Mouse (Mus musculus) hindbrain, embryonic 16.5 days (tissue): ENCODE results near the gene Aldh3a2. TPM values are rescaled to one million over a fixed set of nuclear protein-coding genes. Genes with fewer than 3 reads are reported as not detected.

ENCODE experiments used
- ATAC-seq: fragments of 200-750 bp; cut with Nextera tagmentation; 2 replicates; pipeline ENCODE4 v1.8.0; 2017; ENCODE audit warnings: moderate TSS enrichment, moderate library complexity
- H3K27ac ChIP-seq: fragments of 300-500 bp; sonication (generic); 2 replicates; pipeline ENCODE4 v1.5.1; 2014; ENCODE audit warnings: low read depth, mild to moderate bottlenecking, control low read depth, low read length, moderate library complexity
- H3K27me3 ChIP-seq: fragments of 300-500 bp; sonication (generic); replicated peaks from 2 replicates; pipeline ENCODE4 v1.6.1; 2014; ENCODE audit warnings: low read length; ENCODE audit not compliant: control insufficient read depth, insufficient read depth
- H3K36me3 ChIP-seq: fragments of 300-500 bp; sonication (generic); 2 replicates; pipeline ENCODE4 v1.6.1; 2014; ENCODE audit warnings: mild to moderate bottlenecking, low read length, moderate library complexity, mixed read lengths; ENCODE audit not compliant: control insufficient read depth, insufficient read depth
- H3K4me1 ChIP-seq: fragments of 300-500 bp; sonication (generic); 2 replicates; pipeline ENCODE4 v1.6.1; 2014; ENCODE audit warnings: low read depth, low read length; ENCODE audit not compliant: control insufficient read depth, insufficient read depth
- H3K4me2 ChIP-seq: fragments of 300-500 bp; sonication (generic); 2 replicates; pipeline ENCODE4 v1.6.1; 2014; ENCODE audit warnings: mild to moderate bottlenecking, low read length, control low read depth, moderate library complexity
- H3K4me3 ChIP-seq: fragments of 300-500 bp; sonication (generic); 2 replicates; pipeline ENCODE4 v1.5.1; 2014; ENCODE audit warnings: mild to moderate bottlenecking, low read length, control low read depth, moderate library complexity
- H3K9ac ChIP-seq: fragments of 300-500 bp; sonication (generic); 2 replicates; pipeline ENCODE4 v1.6.1; 2014; ENCODE audit warnings: low read depth, mild to moderate bottlenecking, control low read depth, low read length, moderate library complexity
- H3K9me3 ChIP-seq: fragments of 300-500 bp; sonication (generic); 2 replicates; pipeline ENCODE4 v1.6.1; 2014; ENCODE audit warnings: mild to moderate bottlenecking, low read length, moderate library complexity; ENCODE audit not compliant: control insufficient read depth
- WGBS: fragments of 180-500 bp; shearing (Covaris S2); extraction: QIAGEN DNeasy Blood & Tissue Kit; methylation state at CpG from one replicate; pipeline ENCODE4 v1.1.7; 2014; 5-methylcytosine and 5-hydroxymethylcytosine counted together
- polyA plus RNA-seq: library from polyadenylated mRNA; unstranded; fragments of >200 nt; fragmentation: Nextera tagmentation; extraction: Ambion mirVana; gene quantifications from 2 replicates; pipeline ENCODE4 v1.2.1, GENCODE M21; 2015

Gene Aldh3a2
- polyA plus RNA-seq, 1 experiment from 2014 or later: 35.8 TPM

DNA sequence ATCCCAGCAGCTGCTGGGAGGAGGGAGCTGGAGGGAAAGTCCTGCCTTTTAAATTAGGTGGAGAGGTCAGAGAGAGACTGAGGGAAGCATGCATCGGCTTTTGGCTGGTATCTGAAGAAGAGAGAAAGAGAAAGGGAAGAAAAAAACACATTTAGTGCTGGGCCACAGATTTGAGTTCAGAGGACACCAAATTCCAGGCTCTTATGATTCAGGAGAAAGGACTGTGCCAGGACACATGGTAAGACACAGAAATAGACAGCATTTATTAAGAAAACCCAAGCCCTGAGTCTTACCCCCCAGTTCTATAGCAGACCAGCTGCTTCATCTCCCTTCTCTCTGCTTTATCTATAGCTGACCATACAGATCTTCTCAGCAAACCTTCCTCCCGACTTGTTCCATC is 10.7 kb upstream of the Aldh3a2 start:
- 75% methylated on average over 2 of the region's 2 CpGs for WGBS
- no peak for ATAC-seq
- no peaks in the 10 kb centered on the region for H3K4me1 ChIP-seq
- no peaks in the 10 kb centered on the region for H3K9me3 ChIP-seq
- H3K9ac ChIP-seq: no peak overlapping the region
- H3K4me2 ChIP-seq: no peak overlapping the region
- no peak overlapping the region for H3K27ac ChIP-seq
- no peaks in the 10 kb centered on the region for H3K36me3 ChIP-seq
- no peaks in the 10 kb centered on the region for H3K27me3 ChIP-seq
- no peak overlapping the region for H3K4me3 ChIP-seq

DNA sequence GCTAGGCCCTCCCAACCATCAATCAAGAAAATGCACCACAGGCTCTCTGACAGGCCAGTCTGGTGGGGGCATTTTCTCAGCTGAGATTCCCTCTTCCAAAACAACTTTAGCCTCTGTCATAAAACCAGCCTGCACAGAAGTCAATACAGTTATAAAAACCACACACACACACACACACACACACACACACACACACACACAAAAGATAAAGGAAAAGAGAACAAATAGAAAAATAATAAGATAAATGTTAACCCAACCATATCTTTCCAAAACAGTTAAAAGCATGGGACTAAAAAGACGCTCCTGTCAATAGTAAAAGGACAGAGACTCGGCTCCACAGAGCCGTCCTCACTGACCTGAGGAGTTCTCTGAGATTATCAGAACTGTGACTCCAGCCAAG is 9.2 kb upstream of the Aldh3a2 start:
- Histone ChIP-seq H3K9me3 (no peaks in the 10 kb centered on the region), H3K4me1 (no peaks in the 10 kb centered on the region), H3K27ac (no peak overlapping the region), H3K27me3 (no peaks in the 10 kb centered on the region), H3K4me2 (no peak overlapping the region), H3K9ac (no peak overlapping the region), H3K4me3 (no peak overlapping the region), H3K36me3 (no peaks in the 10 kb centered on the region)
- 76% methylated on average over 3 of the region's 3 CpGs for WGBS
- no peak for ATAC-seq

DNA sequence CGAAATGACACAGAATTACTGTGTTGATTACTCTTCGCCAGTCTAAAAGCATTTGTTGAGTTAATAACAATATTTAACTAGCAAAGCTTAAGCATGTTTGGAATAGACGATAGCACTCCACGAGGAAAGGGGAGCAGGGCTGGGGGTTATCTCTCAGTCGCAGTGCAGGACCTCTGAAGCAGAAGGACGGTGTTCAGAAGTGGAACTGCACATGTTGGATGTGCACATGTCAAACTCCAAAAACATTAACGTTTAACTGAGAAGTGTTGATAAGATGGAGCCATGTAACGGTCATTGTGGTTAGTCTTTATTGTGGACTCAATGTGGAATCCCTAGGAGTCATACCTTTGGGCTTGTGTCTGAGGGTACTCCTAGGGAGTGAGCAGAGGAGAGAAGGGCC is 7.8 kb upstream of the Aldh3a2 start:
- Histone ChIP-seq H3K4me1 (no peaks in the 10 kb centered on the region), H3K36me3 (no peaks in the 10 kb centered on the region), H3K27ac (no peak overlapping the region), H3K27me3 (no peaks in the 10 kb centered on the region), H3K4me2 (no peak overlapping the region), H3K9ac (no peak overlapping the region), H3K4me3 (no peak overlapping the region), H3K9me3 (no peaks in the 10 kb centered on the region)
- 90% methylated on average over 8 of the region's 8 CpGs for WGBS
- no peak for ATAC-seq

- no peak overlapping the region for H3K4me3 ChIP-seq
- WGBS: 75% methylated on average over 1 of the region's 1 CpGs
- ATAC-seq: no peak
- H3K4me1 ChIP-seq: no peaks in the 10 kb centered on the region
- no peaks in the 10 kb centered on the region for H3K27me3 ChIP-seq
- no peak overlapping the region for H3K27ac ChIP-seq
- no peak overlapping the region for H3K9ac ChIP-seq
- no peaks in the 10 kb centered on the region for H3K9me3 ChIP-seq
- H3K4me2 ChIP-seq: no peak overlapping the region
- H3K36me3 ChIP-seq: no peaks in the 10 kb centered on the region
These were observed 7.2 kb upstream of the Aldh3a2 start for GRCm38 (mm10) chr11:61274421-61274820.

DNA sequence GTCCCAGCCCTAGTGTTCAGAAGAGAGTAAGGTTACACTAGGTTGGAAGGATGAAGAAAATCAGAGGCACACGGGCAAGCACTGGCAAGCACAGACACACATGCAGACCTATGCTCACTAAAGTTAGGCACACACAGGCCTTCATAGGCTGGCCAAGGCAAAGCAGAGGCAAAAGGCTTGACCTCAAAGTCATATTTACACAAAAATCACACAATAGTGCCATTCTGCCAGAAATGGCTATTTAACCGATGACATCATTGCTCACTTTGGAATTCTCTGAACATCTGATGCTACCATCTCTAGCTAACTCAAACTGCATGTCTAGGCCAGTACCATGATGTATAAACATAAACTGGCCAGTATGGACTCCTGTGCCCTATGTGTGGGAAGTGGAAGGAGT is 6.7 kb upstream of the Aldh3a2 start:
- ATAC-seq: no peak
- no peaks in the 10 kb centered on the region for H3K27me3 ChIP-seq
- no peaks in the 10 kb centered on the region for H3K36me3 ChIP-seq
- no peak overlapping the region for H3K9ac ChIP-seq
- H3K27ac ChIP-seq: no peak overlapping the region
- H3K4me3 ChIP-seq: no peak overlapping the region
- WGBS: 91% methylated on average over 2 of the region's 2 CpGs
- H3K4me2 ChIP-seq: no peak overlapping the region
- H3K9me3 ChIP-seq: no peaks in the 10 kb centered on the region
- no peaks in the 10 kb centered on the region for H3K4me1 ChIP-seq

- H3K36me3 ChIP-seq: no peaks in the 10 kb centered on the region
These were observed 4.3 kb upstream of the Aldh3a2 start for GRCm38 (mm10) chr11:61271612-61272011.

GRCm38 (mm10) chr11:61270406-61270805 is 3.1 kb upstream of the Aldh3a2 start:
- Histone ChIP-seq H3K9ac (no peak overlapping the region), H3K4me2 (no peak overlapping the region), H3K4me1 (peaks cover 6% of the 10 kb centered on the region), H3K4me3 (no peak overlapping the region), H3K27me3 (no peaks in the 10 kb centered on the region), H3K27ac (no peak overlapping the region), H3K9me3 (no peaks in the 10 kb centered on the region), H3K36me3 (no peaks in the 10 kb centered on the region)
- ATAC-seq: no peak
- 72% methylated on average over 5 of the region's 5 CpGs for WGBS

More at GRCm38 (mm10) chr11:61271612-61272011, 4.3 kb upstream of the Aldh3a2 start:
- no peaks in the 10 kb centered on the region for H3K9me3 ChIP-seq
- no peak overlapping the region for H3K4me3 ChIP-seq
- H3K9ac ChIP-seq: no peak overlapping the region
- no peak for ATAC-seq
- H3K27me3 ChIP-seq: no peaks in the 10 kb centered on the region
- no peaks in the 10 kb centered on the region for H3K4me1 ChIP-seq
- no peak overlapping the region for H3K4me2 ChIP-seq
- no peak overlapping the region for H3K27ac ChIP-seq

DNA sequence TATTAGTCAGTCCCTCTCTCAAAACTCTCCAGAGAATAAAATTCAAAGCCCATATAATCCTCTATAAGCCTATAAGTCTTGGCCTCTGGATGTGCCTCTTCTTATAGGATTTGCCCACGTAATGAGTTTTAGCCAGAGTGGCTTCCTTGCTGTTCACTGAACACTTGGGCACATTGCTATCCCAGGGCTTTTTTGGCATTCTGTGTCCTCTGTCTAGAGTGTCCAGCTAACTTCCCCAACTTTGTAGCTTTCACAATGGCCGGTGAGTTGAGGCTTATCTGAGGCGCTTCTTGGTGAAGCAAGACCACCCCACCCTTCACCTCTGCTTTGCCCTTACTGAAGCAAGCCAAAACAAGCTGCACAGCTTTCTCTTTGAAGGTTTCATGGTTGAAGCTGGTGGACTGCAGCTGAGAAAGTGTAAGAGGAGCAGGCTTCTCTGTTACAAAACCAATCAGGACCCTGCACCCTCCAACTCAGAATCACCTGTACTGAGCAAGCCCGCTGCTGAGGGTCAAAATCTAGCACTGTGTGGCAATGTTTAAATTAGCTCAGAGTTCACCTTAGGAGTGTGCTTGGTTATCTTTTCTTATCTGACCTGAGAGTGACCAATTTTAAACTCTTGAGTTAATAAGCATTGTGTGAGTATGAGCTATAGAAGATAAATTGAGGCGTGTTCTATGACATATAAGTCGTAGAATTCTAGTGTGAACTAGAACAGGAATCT is 1.5 kb upstream of the Aldh3a2 start:
- Histone ChIP-seq H3K4me1 (peaks cover 6% of the 10 kb centered on the region), H3K9me3 (no peaks in the 10 kb centered on the region), H3K9ac (no peak overlapping the region), H3K4me3 (no peak overlapping the region), H3K27me3 (no peaks in the 10 kb centered on the region), H3K4me2 (no peak overlapping the region), H3K36me3 (no peaks in the 10 kb centered on the region), H3K27ac (no peak overlapping the region)
- ATAC-seq: no peak
- 93% methylated on average over 6 of the region's 6 CpGs for WGBS

GRCm38 (mm10) chr11:61263841-61264240 is 3.4 kb downstream of the Aldh3a2 start:
- H3K9me3 ChIP-seq: no peaks in the 10 kb centered on the region
- no peaks in the 10 kb centered on the region for H3K27me3 ChIP-seq
- no peak overlapping the region for H3K27ac ChIP-seq
- no peak for ATAC-seq
- peaks cover 6% of the 10 kb centered on the region for H3K4me1 ChIP-seq
- no peak overlapping the region for H3K4me2 ChIP-seq
- no peak overlapping the region for H3K9ac ChIP-seq
- WGBS: 92% methylated on average over 1 of the region's 1 CpGs
- no peak overlapping the region for H3K4me3 ChIP-seq
- peaks cover 23% of the 10 kb centered on the region for H3K36me3 ChIP-seq

DNA sequence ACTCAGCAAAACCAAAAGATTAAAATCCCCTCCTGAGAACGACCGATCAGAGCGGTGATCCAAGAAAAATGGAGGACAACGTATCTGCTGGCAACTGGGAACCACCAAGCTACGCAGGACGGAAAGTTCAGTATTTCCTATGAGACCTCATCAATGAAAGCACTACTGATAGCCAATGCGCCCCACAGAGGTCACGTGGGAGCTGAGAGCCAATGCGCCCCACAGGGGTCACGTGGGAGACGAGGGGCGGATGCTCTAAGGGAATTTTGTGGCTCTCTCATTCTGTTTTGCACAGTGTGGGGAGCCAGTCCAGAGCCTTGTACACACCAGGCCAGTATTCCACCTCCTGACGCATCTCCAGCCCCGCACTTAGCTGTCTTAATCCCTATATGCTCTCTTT is 4.7 kb downstream of the Aldh3a2 start:
- no peak overlapping the region for H3K4me2 ChIP-seq
- H3K4me1 ChIP-seq: peaks cover 6% of the 10 kb centered on the region
- H3K9me3 ChIP-seq: no peaks in the 10 kb centered on the region
- ATAC-seq: no peak
- no peak overlapping the region for H3K27ac ChIP-seq
- no peak overlapping the region for H3K4me3 ChIP-seq
- no peaks in the 10 kb centered on the region for H3K27me3 ChIP-seq
- 90% methylated on average over 14 of the region's 14 CpGs for WGBS
- H3K36me3 ChIP-seq: peaks cover 23% of the 10 kb centered on the region
- H3K9ac ChIP-seq: no peak overlapping the region
